2 mouse cellular contexts compared by ENCODE assay signal in the genomic region with DNA sequence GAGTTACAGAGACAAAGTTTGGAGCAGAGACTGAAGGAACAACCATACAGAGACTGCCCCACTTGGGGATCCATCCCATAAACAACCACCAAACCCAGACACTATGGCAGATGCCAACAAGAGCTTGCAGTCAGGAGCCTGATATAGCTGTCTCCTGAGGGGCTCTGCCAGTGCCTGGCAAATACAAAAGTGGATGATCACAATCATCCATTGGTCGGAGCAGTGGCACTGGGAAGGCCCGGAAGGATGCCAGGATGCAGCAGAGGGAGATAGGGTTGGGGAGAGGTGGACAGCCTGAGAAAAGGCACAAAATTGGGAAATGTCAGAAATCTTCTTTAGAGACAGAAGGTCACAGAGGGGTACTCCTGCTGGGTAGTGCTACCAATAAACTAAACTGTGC. TPM values are rescaled to one million over a fixed set of nuclear protein-coding genes. Genes with fewer than 3 reads are reported as not detected.
"Had no signal": no experiment of that assay in that cellular context is flagged by ENCODE, and none has a peak within 500 bp of the region (broad histone marks: within the 10 kb centered on the region; RNA-seq: fewer than 3 reads in every experiment).

No protein-coding gene starts in this region.

RNA-seq across cellular contexts. Expression of a gene that starts 40.2 kb away (rescaled TPM):
- total RNA-seq: hematopoietic stem cell, adult 5-6 weeks had no signal
- polyA plus RNA-seq: inflammation-experienced regulatory T-cells, adult 6 months had no signal
